Mouse (Mus musculus) midbrain, embryonic 15.5 days (tissue): ENCODE measurements around the gene Hopx. TPM values are rescaled to one million over a fixed set of nuclear protein-coding genes. Genes with fewer than 3 reads are reported as not detected.

Experiments
- ATAC-seq: fragments of 200-750 bp; cut with Nextera tagmentation; replicated peaks from 2 replicates; pipeline ENCODE4 v1.8.0; 2017; ENCODE audit warnings: moderate TSS enrichment
- H3K27ac ChIP-seq: fragments of 300-500 bp; sonication (generic); 2 replicates; pipeline ENCODE4 v1.5.1; 2015; ENCODE audit warnings: mild to moderate bottlenecking, inconsistent platforms
- H3K27me3 ChIP-seq: fragments of 300-500 bp; sonication (generic); replicated peaks from 2 replicates; pipeline ENCODE4 v1.6.1; 2015; ENCODE audit warnings: inconsistent platforms
- H3K36me3 ChIP-seq: fragments of 300-500 bp; sonication (generic); replicated peaks from 2 replicates; pipeline ENCODE4 v1.6.1; 2015; ENCODE audit warnings: inconsistent platforms
- H3K4me1 ChIP-seq: fragments of 300-500 bp; sonication (generic); 2 replicates; pipeline ENCODE4 v1.6.1; 2015; ENCODE audit warnings: inconsistent platforms
- H3K4me2 ChIP-seq: fragments of 300-500 bp; sonication (generic); 2 replicates; pipeline ENCODE4 v1.6.1; 2015; ENCODE audit warnings: inconsistent platforms, mild to moderate bottlenecking, moderate library complexity
- H3K4me3 ChIP-seq: fragments of 300-500 bp; sonication (generic); 2 replicates; pipeline ENCODE4 v1.5.1; 2015; ENCODE audit warnings: mild to moderate bottlenecking, inconsistent platforms
- H3K9ac ChIP-seq: fragments of 300-500 bp; sonication (generic); 2 replicates; pipeline ENCODE4 v1.6.1; 2015; ENCODE audit warnings: mild to moderate bottlenecking, inconsistent platforms
- H3K9me3 ChIP-seq: fragments of 300-500 bp; sonication (generic); 2 replicates; pipeline ENCODE4 v1.6.1; 2016; ENCODE audit warnings: inconsistent platforms
- WGBS: fragments of 180-500 bp; shearing (Covaris S2); methylation state at CpG from one replicate; pipeline ENCODE4 v1.1.7; 2015; ENCODE audit warnings: mixed read lengths; 5-methylcytosine and 5-hydroxymethylcytosine counted together
- polyA plus RNA-seq: library from polyadenylated mRNA; unstranded; fragments of >200 nt; fragmentation: Nextera tagmentation; extraction: Ambion mirVana; gene quantifications from 2 replicates; pipeline ENCODE4 v1.2.1, GENCODE M21; 2015

Gene Hopx
- polyA plus RNA-seq, 1 experiment from 2014 or later = 0.74 TPM

DNA sequence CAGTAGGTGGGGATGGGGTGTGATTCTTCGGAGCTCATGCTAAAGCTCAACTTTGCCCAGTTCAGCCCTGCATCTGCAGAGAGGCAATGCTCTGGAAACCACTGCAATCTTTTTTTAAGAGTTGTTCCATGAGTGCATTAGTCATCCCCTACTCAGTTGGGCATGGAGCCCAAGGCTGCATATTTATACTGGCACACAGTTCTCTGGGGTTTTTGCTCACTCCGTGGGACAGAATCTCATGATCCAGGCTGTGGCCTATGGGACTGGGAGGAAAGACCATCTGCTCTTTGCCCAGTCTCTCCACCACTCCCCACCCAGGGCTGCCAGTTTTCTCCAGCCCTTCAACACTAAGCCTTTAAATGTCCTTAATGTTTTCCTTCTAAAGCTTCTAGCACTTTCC lies 40.0 kb downstream of the Hopx start:
- Histone ChIP-seq H3K9me3 (no peaks in the 10 kb centered on the region), H3K4me3 (no peak overlapping the region)
- no peak for ATAC-seq

DNA sequence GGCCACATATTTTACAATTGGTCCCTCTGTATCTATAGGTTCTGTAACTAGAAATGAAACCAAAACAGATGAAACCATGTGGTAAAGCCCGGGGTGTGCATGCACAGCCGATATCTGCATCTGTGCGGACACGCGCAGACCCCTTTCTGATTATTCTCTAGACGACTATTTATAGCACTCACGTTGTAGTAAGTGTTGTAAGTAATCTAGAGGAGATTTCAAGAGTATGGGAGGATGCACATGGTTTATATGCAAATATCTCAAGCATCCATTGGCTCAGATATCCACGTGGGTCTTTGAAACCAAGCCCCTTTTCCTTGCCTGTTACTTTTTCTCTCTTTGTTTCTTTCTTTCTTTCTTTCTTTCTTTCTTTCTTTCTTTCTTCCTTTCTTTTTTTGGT lies 41.1 kb downstream of the Hopx start:
- no peak for ATAC-seq
- Histone ChIP-seq H3K27me3 (no peaks in the 10 kb centered on the region), H3K4me3 (no peak overlapping the region), H3K27ac (no peak overlapping the region), H3K4me1 (no peaks in the 10 kb centered on the region), H3K9me3 (no peaks in the 10 kb centered on the region), H3K4me2 (no peak overlapping the region), H3K9ac (no peak overlapping the region), H3K36me3 (no peaks in the 10 kb centered on the region)
- 91% methylated on average over 8 of the region's 8 CpGs for WGBS

More for the DNA sequence above, 40.0 kb downstream of the Hopx start:
- 79% methylated on average over 2 of the region's 2 CpGs for WGBS
- Histone ChIP-seq H3K36me3 (no peaks in the 10 kb centered on the region), H3K27ac (no peak overlapping the region), H3K4me2 (no peak overlapping the region), H3K4me1 (no peaks in the 10 kb centered on the region), H3K27me3 (no peaks in the 10 kb centered on the region), H3K9ac (no peak overlapping the region)

GRCm38 (mm10) chr5:77071626-77072025 lies 43.3 kb downstream of the Hopx start:
- H3K27ac ChIP-seq = no peak overlapping the region
- H3K4me2 ChIP-seq = no peak overlapping the region
- no peak for ATAC-seq
- no peak overlapping the region for H3K4me3 ChIP-seq
- 86% methylated on average over 3 of the region's 3 CpGs for WGBS
- no peaks in the 10 kb centered on the region for H3K36me3 ChIP-seq
- H3K27me3 ChIP-seq = no peaks in the 10 kb centered on the region
- H3K9me3 ChIP-seq = no peaks in the 10 kb centered on the region
- no peaks in the 10 kb centered on the region for H3K4me1 ChIP-seq
- H3K9ac ChIP-seq = no peak overlapping the region

- no peaks in the 10 kb centered on the region for H3K9me3 ChIP-seq
- no peak for ATAC-seq
- H3K27me3 ChIP-seq = no peaks in the 10 kb centered on the region
- H3K4me2 ChIP-seq = no peak overlapping the region
- H3K4me1 ChIP-seq = no peaks in the 10 kb centered on the region
- H3K27ac ChIP-seq = no peak overlapping the region
- no peak overlapping the region for H3K4me3 ChIP-seq
- no peak overlapping the region for H3K9ac ChIP-seq
- no peaks in the 10 kb centered on the region for H3K36me3 ChIP-seq
- 90% methylated on average over 2 of the region's 2 CpGs for WGBS
Measured at GRCm38 (mm10) chr5:77070987-77071386, 43.9 kb downstream of the Hopx start.

DNA sequence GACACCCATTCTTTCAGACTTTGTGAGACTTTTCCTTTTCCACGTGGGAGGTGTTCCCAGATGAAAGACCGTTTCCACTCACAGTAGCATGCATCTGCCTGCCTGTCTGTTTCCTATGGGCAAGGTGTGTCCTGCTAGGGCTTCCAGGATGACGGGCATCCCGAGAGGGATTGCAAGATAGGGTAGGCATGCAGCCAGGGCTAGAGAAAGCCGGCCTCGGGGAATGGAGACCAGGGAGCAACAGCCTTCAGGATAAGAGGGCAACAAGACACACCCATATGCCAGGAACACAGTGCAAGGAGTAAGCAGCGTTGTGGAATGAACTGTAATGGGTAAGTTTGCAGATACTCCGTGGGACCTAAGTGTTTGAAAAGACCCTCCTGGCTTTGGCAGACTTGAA lies 47.6 kb downstream of the Hopx start:
- H3K27me3 ChIP-seq = no peaks in the 10 kb centered on the region
- no peaks in the 10 kb centered on the region for H3K9me3 ChIP-seq
- H3K4me1 ChIP-seq = no peaks in the 10 kb centered on the region
- ATAC-seq = no peak
- no peak overlapping the region for H3K4me3 ChIP-seq
- no peak overlapping the region for H3K27ac ChIP-seq
- 87% methylated on average over 8 of the region's 8 CpGs for WGBS
- no peak overlapping the region for H3K9ac ChIP-seq
- no peak overlapping the region for H3K4me2 ChIP-seq
- no peaks in the 10 kb centered on the region for H3K36me3 ChIP-seq

GRCm38 (mm10) chr5:77061372-77062038 lies 53.4 kb downstream of the Hopx start:
- 32% methylated on average over 17 of the region's 17 CpGs for WGBS
- H3K4me3 ChIP-seq = no peak overlapping the region
- no peak for ATAC-seq
- no peak overlapping the region for H3K4me2 ChIP-seq
- no peak overlapping the region for H3K9ac ChIP-seq
- H3K9me3 ChIP-seq = no peaks in the 10 kb centered on the region
- no peaks in the 10 kb centered on the region for H3K27me3 ChIP-seq
- H3K27ac ChIP-seq = no peak overlapping the region
- no peaks in the 10 kb centered on the region for H3K36me3 ChIP-seq
- H3K4me1 ChIP-seq = no peaks in the 10 kb centered on the region

DNA sequence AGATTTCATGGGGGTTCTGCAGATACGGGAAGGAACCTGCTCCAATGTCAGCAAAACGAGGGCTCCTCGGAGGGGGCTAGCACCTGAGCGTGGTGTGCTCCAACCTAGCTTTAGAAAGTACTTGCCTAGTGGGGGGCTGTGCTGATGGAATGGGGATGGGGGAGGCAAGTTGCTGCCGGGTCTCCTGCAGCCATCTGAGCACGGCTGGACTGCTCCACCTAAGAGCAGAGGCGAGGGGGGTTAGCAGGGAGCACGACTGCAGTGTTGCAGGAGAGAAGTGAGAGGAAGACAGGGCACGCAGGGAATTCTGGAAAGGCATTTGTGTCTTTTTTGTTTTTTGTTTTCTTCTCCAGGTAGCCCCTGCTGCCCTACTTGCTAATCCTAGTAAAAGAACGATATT lies 54.6 kb downstream of the Hopx start:
- no peak overlapping the region for H3K27ac ChIP-seq
- H3K9ac ChIP-seq = no peak overlapping the region
- no peak for ATAC-seq
- 38% methylated on average over 10 of the region's 10 CpGs for WGBS
- no peak overlapping the region for H3K4me3 ChIP-seq
- H3K9me3 ChIP-seq = no peaks in the 10 kb centered on the region
- no peaks in the 10 kb centered on the region for H3K36me3 ChIP-seq
- H3K4me1 ChIP-seq = no peaks in the 10 kb centered on the region
- no peak overlapping the region for H3K4me2 ChIP-seq
- H3K27me3 ChIP-seq = no peaks in the 10 kb centered on the region

GRCm38 (mm10) chr5:77056881-77057440 lies 58.0 kb downstream of the Hopx start:
- Histone ChIP-seq H3K9me3 (no peaks in the 10 kb centered on the region), H3K27me3 (no peaks in the 10 kb centered on the region), H3K27ac (no peak overlapping the region), H3K4me2 (no peak overlapping the region), H3K36me3 (no peaks in the 10 kb centered on the region), H3K9ac (no peak overlapping the region), H3K4me1 (no peaks in the 10 kb centered on the region), H3K4me3 (no peak overlapping the region)
- WGBS = 43% methylated on average over 12 of the region's 12 CpGs
- ATAC-seq = no peak

- no peaks in the 10 kb centered on the region for H3K4me1 ChIP-seq
- H3K9ac ChIP-seq = no peak overlapping the region
- H3K27ac ChIP-seq = no peak overlapping the region
- no peaks in the 10 kb centered on the region for H3K36me3 ChIP-seq
- no peak for ATAC-seq
- no peak overlapping the region for H3K4me2 ChIP-seq
- no peaks in the 10 kb centered on the region for H3K27me3 ChIP-seq
- no peak overlapping the region for H3K4me3 ChIP-seq
- 81% methylated on average over 5 of the region's 5 CpGs for WGBS
- H3K9me3 ChIP-seq = no peaks in the 10 kb centered on the region
Measured at GRCm38 (mm10) chr5:77052616-77053015, 62.3 kb downstream of the Hopx start.

DNA sequence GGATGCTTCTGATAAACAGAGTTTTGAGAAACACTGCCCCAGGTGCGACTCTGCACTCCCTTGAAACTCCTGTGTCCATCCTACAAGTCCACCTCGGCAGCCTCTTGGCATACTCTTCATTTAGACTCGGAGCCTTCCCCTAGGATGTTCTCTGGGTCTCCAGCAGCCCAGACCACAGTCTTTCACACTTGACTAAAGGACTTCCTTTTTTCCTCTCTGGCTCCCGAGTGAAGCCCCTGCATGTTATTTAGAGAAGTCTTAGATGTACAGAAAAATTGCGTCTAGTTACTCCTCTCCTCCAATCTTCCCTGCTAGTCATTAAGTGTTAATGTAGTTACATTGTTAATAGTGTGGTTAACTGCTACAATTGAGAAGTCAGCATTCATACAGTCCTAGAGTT lies 70.6 kb downstream of the Hopx start:
- Histone ChIP-seq H3K9ac (no peak overlapping the region), H3K27ac (no peak overlapping the region), H3K36me3 (no peaks in the 10 kb centered on the region), H3K4me2 (no peak overlapping the region), H3K4me3 (no peak overlapping the region), H3K4me1 (no peaks in the 10 kb centered on the region), H3K9me3 (no peaks in the 10 kb centered on the region), H3K27me3 (no peaks in the 10 kb centered on the region)
- ATAC-seq = no peak
- 80% methylated on average over 5 of the region's 5 CpGs for WGBS

DNA sequence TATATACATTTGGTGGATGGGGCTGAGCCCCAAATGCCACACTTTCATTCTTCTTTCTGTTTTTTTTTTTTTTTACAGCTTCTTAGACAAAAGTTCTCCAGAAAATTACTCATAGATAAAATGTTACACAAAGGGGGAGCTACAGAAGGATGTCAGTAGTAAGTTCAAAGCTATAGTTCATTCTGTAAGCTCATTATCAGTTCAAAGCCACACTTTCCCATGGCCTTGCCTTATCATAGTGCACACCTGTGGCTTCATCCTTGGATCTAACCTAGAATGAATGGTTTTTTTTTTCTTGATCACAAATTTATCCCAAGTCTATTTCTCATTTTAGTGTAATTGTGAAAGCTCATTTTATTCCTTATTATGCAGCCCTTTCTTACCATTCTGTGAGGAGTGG lies 75.5 kb downstream of the Hopx start:
- no peak overlapping the region for H3K4me3 ChIP-seq
- H3K9ac ChIP-seq = no peak overlapping the region
- no peaks in the 10 kb centered on the region for H3K9me3 ChIP-seq
- H3K27me3 ChIP-seq = no peaks in the 10 kb centered on the region
- H3K4me1 ChIP-seq = no peaks in the 10 kb centered on the region
- H3K4me2 ChIP-seq = no peak overlapping the region
- H3K36me3 ChIP-seq = no peaks in the 10 kb centered on the region
- H3K27ac ChIP-seq = no peak overlapping the region
- ATAC-seq = no peak

- Histone ChIP-seq H3K9me3 (no peaks in the 10 kb centered on the region), H3K36me3 (no peaks in the 10 kb centered on the region), H3K4me2 (no peak overlapping the region), H3K9ac (no peak overlapping the region), H3K4me1 (no peaks in the 10 kb centered on the region), H3K27me3 (no peaks in the 10 kb centered on the region), H3K4me3 (no peak overlapping the region), H3K27ac (no peak overlapping the region)
- ATAC-seq = no peak
- WGBS = 90% methylated on average over 10 of the region's 10 CpGs
Measured at GRCm38 (mm10) chr5:77038451-77038850, 76.5 kb downstream of the Hopx start.
